ENCODE assay signal across 19 mouse cellular contexts in genomic region chr4:135146734-135147133, GRCm38 (mm10). TPM values are rescaled to one million over a fixed set of nuclear protein-coding genes. Genes with fewer than 3 reads are reported as not detected.
DNase-seq lines count a peak whose midpoint lies in the region; ATAC-seq and TF ChIP-seq lines count a peak whose summit lies in the region.
"Had no signal": no experiment of that assay in that cellular context is flagged by ENCODE, and none has a peak within 500 bp of the region (broad histone marks: within the 10 kb centered on the region; RNA-seq: fewer than 3 reads in every experiment).

No protein-coding gene starts in this region.

- no peaks in the 10 kb centered on the region for H3K9me3 ChIP-seq in kidney, embryonic 14.5 days (ENCODE audit: control insufficient read depth, low read length)
- H3K9me3 ChIP-seq in embryonic facial prominence, embryonic 11.5 days (replicated peaks; ENCODE audit: control insufficient read depth, low read length), result no peaks in the 10 kb centered on the region
- H3K9me3 ChIP-seq in limb, embryonic 10.5 days (replicated peaks), result no peaks in the 10 kb centered on the region
- H3K9me3 ChIP-seq: heart, embryonic 15.5 days; midbrain, embryonic 15.5 days; neural tube, embryonic 12.5 days; stomach, embryonic 15.5 days had no signal

- H3ac ChIP-seq in C2C12 (ENCODE audit: control insufficient read depth, insufficient read length, low read depth), result no peak overlapping the region

- DNase-seq in kidney, postnatal 25 days, result no peak
- DNase-seq in embryonic facial prominence, embryonic 11.5 days (ENCODE audit: low spot score), result peak; percentile 85
- DNase-seq in limb, embryonic 10.5 days (ENCODE audit: low spot score), result peak; percentile 71
- DNase-seq in frontal cortex, postnatal 36 days (ENCODE audit: low spot score in 2 of 2), result no peak
- DNase-seq in gastrocnemius, postnatal 14 days, result no peak
- DNase-seq: cerebellum, adult 8-10 months; kidney, postnatal 14 days; thymus, postnatal 25 days had no signal

- H3K27me3 ChIP-seq in kidney, embryonic 14.5 days (ENCODE audit: control insufficient read depth, insufficient read depth, low read length), result peaks cover 88% of the 10 kb centered on the region
- no peaks in the 10 kb centered on the region for H3K27me3 ChIP-seq in C2C12 (ENCODE audit: control insufficient read depth, insufficient read depth, insufficient read length)
- peaks cover 61% of the 10 kb centered on the region for H3K27me3 ChIP-seq in embryonic facial prominence, embryonic 11.5 days (ENCODE audit: control insufficient read depth, insufficient read depth, low read length)
- peaks cover 100% of the 10 kb centered on the region for H3K27me3 ChIP-seq in limb, embryonic 10.5 days (ENCODE audit: low read depth, poor library complexity, severe bottlenecking)

- H3K27ac ChIP-seq in kidney, embryonic 14.5 days (ENCODE audit: low read depth, low read length), result no peak overlapping the region
- peak overlapping the region; percentile 35; the same call in 1 of the 2 replicates for H3K27ac ChIP-seq in embryonic facial prominence, embryonic 11.5 days (replicated peaks; ENCODE audit: low read depth, low read length)
- H3K27ac ChIP-seq in limb, embryonic 10.5 days, result peak overlapping the region; percentile 71
- H3K27ac ChIP-seq: heart, embryonic 15.5 days; hindbrain, embryonic 14.5 days; midbrain, embryonic 15.5 days; neural tube, embryonic 12.5 days; stomach, embryonic 15.5 days had no signal

- H3K9ac ChIP-seq in kidney, embryonic 14.5 days (ENCODE audit: low read depth, low read length), result no peak overlapping the region
- H3K9ac ChIP-seq in embryonic facial prominence, embryonic 11.5 days (replicated peaks; ENCODE audit: low read length), result peak overlapping the region; percentile 4; the same call in 1 of the 2 replicates
- H3K9ac ChIP-seq: heart, embryonic 15.5 days; hindbrain, embryonic 14.5 days; midbrain, embryonic 15.5 days; neural tube, embryonic 12.5 days; stomach, embryonic 15.5 days had no signal

- H3K4me3 ChIP-seq in kidney, embryonic 14.5 days (ENCODE audit: low read length), result no peak overlapping the region
- no peak overlapping the region for H3K4me3 ChIP-seq in C2C12 (ENCODE audit: insufficient read depth, poor library complexity, severe bottlenecking)
- H3K4me3 ChIP-seq in embryonic facial prominence, embryonic 11.5 days (ENCODE audit: low read depth, low read length), result no peak overlapping the region
- H3K4me3 ChIP-seq in limb, embryonic 10.5 days, result 0 out of 2 replicates have a peak overlapping the region, but pooled peaks have one; percentile 8
- H3K4me3 ChIP-seq: erythroblast, embryonic 14.5 days; heart, embryonic 15.5 days; midbrain, embryonic 15.5 days; neural tube, embryonic 12.5 days; stomach, embryonic 15.5 days had no signal

- no peaks in the 10 kb centered on the region for H3K79me3 ChIP-seq in C2C12 (ENCODE audit: low read depth)

- no peaks in the 10 kb centered on the region for H3K79me2 ChIP-seq in C2C12 (ENCODE audit: control insufficient read depth, insufficient read depth)

- ATAC-seq in kidney, embryonic 14.5 days (ENCODE audit: low FRiP score, low TSS enrichment), result 0 out of 2 replicates have a peak, but pooled peaks have one; percentile 44
- ATAC-seq in embryonic facial prominence, embryonic 11.5 days (replicated peaks; ENCODE audit: insufficient number of reproducible peaks, low FRiP score, low TSS enrichment, low read depth), result no peak
- no peak for ATAC-seq in erythroid progenitor cell, adult 5-6 weeks (replicated peaks; ENCODE audit: low FRiP score, poor library complexity, severe bottlenecking)
- ATAC-seq: midbrain, embryonic 15.5 days had no signal

- H3K36me3 ChIP-seq in kidney, embryonic 14.5 days (ENCODE audit: control insufficient read depth, insufficient read depth, low read length), result no peaks in the 10 kb centered on the region
- no peaks in the 10 kb centered on the region for H3K36me3 ChIP-seq in C2C12 (ENCODE audit: control insufficient read depth, insufficient read depth)
- no peaks in the 10 kb centered on the region for H3K36me3 ChIP-seq in embryonic facial prominence, embryonic 11.5 days (replicated peaks; ENCODE audit: control insufficient read depth, insufficient read depth, low read depth, low read length)
- no peaks in the 10 kb centered on the region for H3K36me3 ChIP-seq in limb, embryonic 10.5 days
- H3K36me3 ChIP-seq: heart, embryonic 15.5 days; midbrain, embryonic 15.5 days; neural tube, embryonic 12.5 days; stomach, embryonic 15.5 days had no signal

- H3K4me1 ChIP-seq in kidney, embryonic 14.5 days (ENCODE audit: control insufficient read depth, insufficient read depth, low read length), result no peaks in the 10 kb centered on the region
- peaks cover 5% of the 10 kb centered on the region for H3K4me1 ChIP-seq in embryonic facial prominence, embryonic 11.5 days (ENCODE audit: control insufficient read depth, insufficient read depth, low read length)
- peaks cover 70% of the 10 kb centered on the region for H3K4me1 ChIP-seq in limb, embryonic 10.5 days
- H3K4me1 ChIP-seq: midbrain, embryonic 15.5 days had no signal

- intact Hi-C loops in gastrocnemius, postnatal 14 days (cut with DNase I; ENCODE audit: low total_unique reads), result no loop called here

- TF ChIP-seq CTCF in C2C12 (IDR thresholded peaks at IDR 0.05; ENCODE audit: control insufficient read depth, insufficient read depth, insufficient read length), result no peak

- no peak overlapping the region for H3K4me2 ChIP-seq in kidney, embryonic 14.5 days (replicated peaks; ENCODE audit: low read depth, low read length)
- peak overlapping the region; percentile 10; the same call in 1 of the 2 replicates for H3K4me2 ChIP-seq in embryonic facial prominence, embryonic 11.5 days (ENCODE audit: low read depth, low read length)
- H3K4me2 ChIP-seq: heart, embryonic 15.5 days; hindbrain, embryonic 14.5 days; midbrain, embryonic 15.5 days; neural tube, embryonic 12.5 days; stomach, embryonic 15.5 days had no signal

- WGBS in kidney, embryonic 14.5 days, result 7% methylated on average over 15 of the region's 15 CpGs
- 9% methylated on average over 15 of the region's 15 CpGs for WGBS in embryonic facial prominence, embryonic 11.5 days
- WGBS in limb, embryonic 10.5 days, result 1% methylated on average over 15 of the region's 15 CpGs

TF ChIP-seq in C2C12, 6 proteins besides CTCF, POLR2A, EP300 and RAD21:
- TF ChIP-seq MYOG (IDR thresholded peaks at IDR 0.05; ENCODE audit: control insufficient read depth, extremely low read depth, insufficient read length) (no peak), MAX (IDR thresholded peaks at IDR 0.05) (no peak), MYOD1 (IDR thresholded peaks at IDR 0.05; ENCODE audit: control insufficient read depth, insufficient read length, low read depth) (peak; percentile 42)
TF ChIP-seq in C2C12: peak in this region for 1.

RNA-seq across cellular contexts. Expression of gene Runx3, which starts 26.3 kb away (rescaled TPM):
- 0.11 TPM in 1 of 2 replicates, not detected in the other for polyA plus RNA-seq in kidney, embryonic 14.5 days (2014; fragmentation: Nextera tagmentation; extraction: Ambion mirVana)
- polyA plus RNA-seq in C2C12 (2012; fragmentation: generic; extraction: Trizol), result 19.5 TPM
- 0.48 and 0.86 TPM in 2 replicates for polyA plus RNA-seq in embryonic facial prominence, embryonic 11.5 days (2014; fragmentation: Nextera tagmentation; extraction: Ambion mirVana)
- polyA plus RNA-seq in limb, embryonic 10.5 days (2016; fragmentation: Nextera tagmentation; extraction: Ambion mirVana), result 0.05 and 0.08 TPM in 2 replicates
- total RNA-seq in erythroid progenitor cell, adult 5-6 weeks (2015; ENCODE audit: low replicate concordance), result 5.9 and 10.8 TPM in 2 replicates
- total RNA-seq in erythroid progenitor cell, adult 5-6 weeks (2017; ENCODE audit: low replicate concordance), result 0.51 TPM in 1 of 2 replicates, not detected in the other
- total RNA-seq in gastrocnemius, postnatal 14 days (2021), result under 1 TPM; 0.22 to 0.41 TPM
- total RNA-seq: layer of hippocampus, postnatal 10 days; left cerebral cortex, postnatal 14 days had no signal
- polyA plus RNA-seq: hindbrain, embryonic 14.5 days; midbrain, embryonic 15.5 days had no signal

Comparison
In these comparisons a context has a peak if more than half of its experiments do, and no peak if none do; other contexts are left out.
1. DNase-seq: peak in embryonic facial prominence, embryonic 11.5 days (single experiment) and limb, embryonic 10.5 days (single experiment); none in kidney, postnatal 25 days (0 of 2), frontal cortex, postnatal 36 days (0 of 2) and gastrocnemius, postnatal 14 days (single experiment).
2. RNA of gene Runx3, which starts 26.3 kb away (polyA plus RNA-seq): 19.5 TPM in C2C12 (single experiment); 0.48 to 0.86 TPM in embryonic facial prominence, embryonic 11.5 days, 0.05 to 0.08 TPM in limb, embryonic 10.5 days and 0.11 TPM in kidney, embryonic 14.5 days; every median in the first group is over 10 times any median in the second.